Mouse (Mus musculus): ENCODE measurements around the gene Rhag. TPM values are rescaled to one million over a fixed set of nuclear protein-coding genes. Genes with fewer than 3 reads are reported as not detected.

Rhag gene
- polyA plus RNA-seq (2015; fragmentation: Nextera tagmentation; extraction: Ambion mirVana) = 0.67 and 1.9 TPM in 2 replicates

GRCm38 (mm10) chr17:40810934-40811333, at the start of gene Rhag:
Gene Rhag (plus strand): TSS chr17:40811126.
- Histone ChIP-seq H3K4me2 (no peak within 1 kb of the TSS), H3K4me1 (no peaks in the 10 kb centered on the region), H3K4me3 (no peak within 1 kb of the TSS), H3K27me3 (no peaks in the 10 kb centered on the region), H3K27ac (no peak within 1 kb of the TSS), H3K36me3 (no peaks in the 10 kb centered on the region), H3K9me3 (no peaks in the 10 kb centered on the region), H3K9ac (no peak within 1 kb of the TSS)
- no peak for ATAC-seq (ENCODE audit: insufficient number of reproducible peaks, low FRiP score, low TSS enrichment, low read depth)
- 69% methylated on average over 1 of the region's 1 CpGs for WGBS

- Histone ChIP-seq H3K36me3 (no peaks in the 10 kb centered on the region), H3K4me1 (no peaks in the 10 kb centered on the region), H3K4me2 (no peak overlapping the region), H3K9ac (no peak overlapping the region), H3K4me3 (no peak overlapping the region), H3K9me3 (no peaks in the 10 kb centered on the region), H3K27me3 (no peaks in the 10 kb centered on the region), H3K27ac (no peak overlapping the region)
- no peak for ATAC-seq (ENCODE audit: insufficient number of reproducible peaks, low FRiP score, low TSS enrichment, low read depth)
- WGBS = 81% methylated on average over 4 of the region's 4 CpGs
These were observed 47.3 kb upstream of the Rhag start for GRCm38 (mm10) chr17:40763662-40764061.

GRCm38 (mm10) chr17:40767120-40767519, 43.8 kb upstream of the Rhag start:
- ATAC-seq (ENCODE audit: insufficient number of reproducible peaks, low FRiP score, low TSS enrichment, low read depth) = no peak
- H3K27ac ChIP-seq = no peak overlapping the region

DNA sequence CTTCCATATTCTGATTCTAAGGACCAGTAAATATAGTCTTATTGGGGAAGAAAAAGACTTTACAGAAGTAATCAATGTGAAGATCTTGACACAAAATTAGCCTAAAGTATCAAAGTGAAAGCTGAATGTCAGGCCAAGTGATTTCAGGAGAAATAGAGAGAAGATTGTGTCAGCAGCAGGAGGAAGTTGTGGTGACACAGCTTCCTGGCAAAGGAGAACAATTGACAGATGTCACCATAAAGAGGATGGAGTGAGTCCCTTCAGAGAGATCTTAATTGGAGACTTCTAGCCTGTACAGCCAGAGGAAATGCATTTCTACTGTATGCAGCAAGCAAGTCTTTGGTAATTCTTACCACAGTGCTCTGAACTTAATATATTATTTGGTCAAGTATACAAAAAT, 21.0 kb upstream of the Rhag start:
- Histone ChIP-seq H3K9me3 (no peaks in the 10 kb centered on the region), H3K9ac (no peak overlapping the region), H3K27ac (no peak overlapping the region), H3K4me2 (no peak overlapping the region), H3K4me3 (no peak overlapping the region), H3K4me1 (no peaks in the 10 kb centered on the region), H3K27me3 (no peaks in the 10 kb centered on the region), H3K36me3 (no peaks in the 10 kb centered on the region)
- ATAC-seq (ENCODE audit: insufficient number of reproducible peaks, low FRiP score, low TSS enrichment, low read depth) = no peak

More at GRCm38 (mm10) chr17:40767120-40767519, 43.8 kb upstream of the Rhag start:
- no peaks in the 10 kb centered on the region for H3K4me1 ChIP-seq
- no peaks in the 10 kb centered on the region for H3K36me3 ChIP-seq
- no peak overlapping the region for H3K4me2 ChIP-seq
- 71% methylated on average over 1 of the region's 1 CpGs for WGBS
- no peaks in the 10 kb centered on the region for H3K27me3 ChIP-seq
- no peak overlapping the region for H3K4me3 ChIP-seq
- H3K9me3 ChIP-seq = no peaks in the 10 kb centered on the region
- H3K9ac ChIP-seq = no peak overlapping the region

- ATAC-seq (ENCODE audit: insufficient number of reproducible peaks, low FRiP score, low TSS enrichment, low read depth) = no peak
- Histone ChIP-seq H3K4me2 (no peak overlapping the region), H3K4me3 (no peak overlapping the region), H3K9ac (no peak overlapping the region), H3K27ac (no peak overlapping the region), H3K9me3 (no peaks in the 10 kb centered on the region), H3K27me3 (no peaks in the 10 kb centered on the region), H3K4me1 (no peaks in the 10 kb centered on the region), H3K36me3 (no peaks in the 10 kb centered on the region)
- WGBS = 56% methylated on average over 20 of the region's 20 CpGs
These were observed 16.7 kb upstream of the Rhag start for GRCm38 (mm10) chr17:40793921-40794854.

DNA sequence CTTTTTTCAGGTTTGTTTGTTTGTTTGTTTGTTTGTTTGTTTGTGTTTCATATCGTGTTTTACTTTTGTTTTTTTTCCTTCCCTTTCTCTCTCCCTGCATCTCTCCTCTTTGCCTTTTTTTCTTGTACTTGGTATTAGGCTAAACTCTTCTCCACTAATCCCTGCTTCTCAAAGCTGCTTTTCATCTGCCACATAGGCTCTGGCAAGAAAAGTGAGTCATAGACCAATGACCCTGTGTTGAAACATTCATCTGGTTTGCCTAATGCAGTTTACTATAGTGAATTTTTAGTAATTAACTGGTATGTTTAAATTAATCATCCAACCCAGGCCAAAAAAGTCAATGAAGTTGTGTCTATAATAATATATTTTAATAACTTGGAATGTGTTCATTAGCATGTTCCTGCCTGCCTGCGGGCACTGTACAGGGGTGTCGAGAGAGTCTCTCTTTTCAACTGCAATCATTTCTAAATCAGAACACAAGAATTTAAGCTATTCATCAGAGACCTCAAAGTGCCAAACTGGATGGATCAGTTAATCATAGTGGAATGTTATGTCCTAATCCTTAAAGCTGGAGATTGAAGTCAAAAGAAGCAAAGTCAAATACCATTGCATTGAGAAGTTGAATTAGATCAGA, 8.1 kb upstream of the Rhag start:
- no peaks in the 10 kb centered on the region for H3K4me1 ChIP-seq
- no peaks in the 10 kb centered on the region for H3K36me3 ChIP-seq
- WGBS = 75% methylated on average over 3 of the region's 3 CpGs
- no peaks in the 10 kb centered on the region for H3K27me3 ChIP-seq
- ATAC-seq (ENCODE audit: insufficient number of reproducible peaks, low FRiP score, low TSS enrichment, low read depth) = no peak
- H3K9ac ChIP-seq = no peak overlapping the region
- no peak overlapping the region for H3K4me3 ChIP-seq
- no peak overlapping the region for H3K27ac ChIP-seq
- H3K4me2 ChIP-seq = no peak overlapping the region
- H3K9me3 ChIP-seq = no peaks in the 10 kb centered on the region

DNA sequence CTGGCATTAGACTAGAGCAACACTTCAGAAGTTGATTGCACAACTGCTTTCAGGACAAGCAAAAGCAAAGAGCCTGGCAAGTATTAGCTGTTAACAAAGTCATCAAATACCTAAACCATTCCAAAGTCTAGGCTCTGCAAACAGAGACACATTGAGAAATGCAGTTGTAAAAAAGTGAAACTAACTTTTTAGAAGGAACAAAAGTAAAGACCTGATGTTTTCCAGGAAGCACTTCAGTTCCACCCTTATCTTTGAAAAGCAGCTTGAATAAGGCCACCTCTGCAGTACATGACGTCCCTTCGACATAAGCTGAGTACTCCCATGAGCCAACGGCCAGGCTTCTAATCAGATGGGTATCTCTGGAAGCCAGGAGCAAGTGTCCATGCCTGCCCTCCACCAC, 4.4 kb upstream of the Rhag start:
- WGBS = 36% methylated on average over 3 of the region's 3 CpGs

GRCm38 (mm10) chr17:40806953-40807572, 3.9 kb upstream of the Rhag start, which contains the start of gene Crisp2:
Gene Crisp2 (minus strand): TSS chr17:40807003.
- H3K9ac ChIP-seq = no peak within 1 kb of the TSS
- no peaks in the 10 kb centered on the region for H3K36me3 ChIP-seq
- H3K4me1 ChIP-seq = no peaks in the 10 kb centered on the region
- 21% methylated on average over 2 of the region's 2 CpGs for WGBS
- H3K4me2 ChIP-seq = no peak within 1 kb of the TSS
- no peak within 1 kb of the TSS for H3K27ac ChIP-seq
- no peaks in the 10 kb centered on the region for H3K27me3 ChIP-seq
- no peak within 1 kb of the TSS for H3K4me3 ChIP-seq
- H3K9me3 ChIP-seq = no peaks in the 10 kb centered on the region
- ATAC-seq (ENCODE audit: insufficient number of reproducible peaks, low FRiP score, low TSS enrichment, low read depth) = no peak

More for the DNA sequence above, 4.4 kb upstream of the Rhag start:
- H3K36me3 ChIP-seq = no peaks in the 10 kb centered on the region
- no peaks in the 10 kb centered on the region for H3K4me1 ChIP-seq
- no peak overlapping the region for H3K27ac ChIP-seq
- H3K9ac ChIP-seq = no peak overlapping the region
- no peak overlapping the region for H3K4me3 ChIP-seq
- H3K27me3 ChIP-seq = no peaks in the 10 kb centered on the region
- no peaks in the 10 kb centered on the region for H3K9me3 ChIP-seq
- no peak for ATAC-seq (ENCODE audit: insufficient number of reproducible peaks, low FRiP score, low TSS enrichment, low read depth)
- no peak overlapping the region for H3K4me2 ChIP-seq

GRCm38 (mm10) chr17:40808071-40808470, 2.9 kb upstream of the Rhag start:
- Histone ChIP-seq H3K9ac (no peak overlapping the region), H3K4me1 (no peaks in the 10 kb centered on the region), H3K9me3 (no peaks in the 10 kb centered on the region), H3K4me2 (no peak overlapping the region), H3K27ac (no peak overlapping the region), H3K27me3 (no peaks in the 10 kb centered on the region), H3K36me3 (no peaks in the 10 kb centered on the region), H3K4me3 (no peak overlapping the region)
- no peak for ATAC-seq (ENCODE audit: insufficient number of reproducible peaks, low FRiP score, low TSS enrichment, low read depth)

- H3K4me1 ChIP-seq = no peaks in the 10 kb centered on the region
- no peak overlapping the region for H3K27ac ChIP-seq
- ATAC-seq (ENCODE audit: insufficient number of reproducible peaks, low FRiP score, low TSS enrichment, low read depth) = no peak
- H3K4me2 ChIP-seq = no peak overlapping the region
- H3K9ac ChIP-seq = no peak overlapping the region
- 77% methylated on average over 1 of the region's 1 CpGs for WGBS
- H3K27me3 ChIP-seq = no peaks in the 10 kb centered on the region
- H3K9me3 ChIP-seq = no peaks in the 10 kb centered on the region
- H3K36me3 ChIP-seq = no peaks in the 10 kb centered on the region
- H3K4me3 ChIP-seq = no peak overlapping the region
These were observed 634 bp downstream of the Rhag start for GRCm38 (mm10) chr17:40811560-40811959.

DNA sequence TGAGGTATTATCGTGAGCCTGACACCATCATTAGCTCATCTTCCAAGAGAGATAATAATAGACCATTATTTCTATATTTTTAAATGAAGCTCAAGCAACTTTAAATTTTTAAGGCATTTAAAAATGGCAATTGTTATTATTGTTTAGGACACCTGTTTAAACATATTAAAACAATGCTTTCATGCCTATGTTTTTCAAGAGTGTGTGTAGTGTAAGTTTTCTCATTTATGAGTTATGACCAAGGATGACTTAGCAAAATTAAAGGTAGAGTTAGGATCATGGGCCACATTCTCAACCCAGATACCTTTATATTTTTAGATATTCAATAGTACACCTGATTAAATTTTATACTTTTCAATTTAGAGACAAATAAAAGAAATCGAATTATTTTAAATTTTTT, 1.3 kb downstream of the Rhag start:
- Histone ChIP-seq H3K4me1 (no peaks in the 10 kb centered on the region), H3K4me3 (no peak overlapping the region), H3K27me3 (no peaks in the 10 kb centered on the region), H3K4me2 (no peak overlapping the region), H3K9ac (no peak overlapping the region), H3K27ac (no peak overlapping the region), H3K36me3 (no peaks in the 10 kb centered on the region), H3K9me3 (no peaks in the 10 kb centered on the region)
- WGBS = 72% methylated on average over 2 of the region's 2 CpGs
- no peak for ATAC-seq (ENCODE audit: insufficient number of reproducible peaks, low FRiP score, low TSS enrichment, low read depth)

DNA sequence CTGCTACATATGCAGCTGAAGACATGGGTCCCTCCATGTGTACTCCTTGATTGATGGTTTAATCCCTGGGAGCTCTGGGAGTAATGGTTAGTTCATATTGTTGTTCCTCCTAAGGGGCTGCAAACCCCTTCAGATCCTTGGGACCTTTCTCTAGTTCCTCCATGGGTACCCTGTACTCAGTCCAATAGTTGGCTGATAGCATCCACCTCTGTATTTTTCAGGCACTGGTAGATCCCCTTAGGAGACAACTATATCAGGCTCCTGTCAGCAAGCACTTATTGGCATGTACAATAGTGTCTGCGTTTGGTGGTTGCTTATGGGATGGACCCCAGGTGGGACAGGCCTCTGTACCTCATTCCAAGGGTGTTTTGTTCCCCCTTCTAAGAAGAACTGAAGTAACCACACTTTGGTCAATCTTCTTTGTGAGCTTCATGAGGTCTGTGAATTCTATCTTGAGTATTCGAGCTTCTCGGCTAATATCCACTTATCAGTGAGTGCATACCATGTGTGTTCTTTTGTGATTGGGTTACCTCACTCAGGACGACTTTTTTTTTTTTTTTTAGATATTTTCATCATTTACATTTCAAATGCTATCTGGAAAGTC, 6.5 kb downstream of the Rhag start:
- no peaks in the 10 kb centered on the region for H3K9me3 ChIP-seq
- H3K9ac ChIP-seq = no peak overlapping the region
- no peak overlapping the region for H3K27ac ChIP-seq
- no peaks in the 10 kb centered on the region for H3K4me1 ChIP-seq
- no peak for ATAC-seq (ENCODE audit: insufficient number of reproducible peaks, low FRiP score, low TSS enrichment, low read depth)
- H3K4me2 ChIP-seq = no peak overlapping the region
- H3K4me3 ChIP-seq = no peak overlapping the region
- H3K27me3 ChIP-seq = no peaks in the 10 kb centered on the region
- WGBS = 77% methylated on average over 4 of the region's 4 CpGs
- no peaks in the 10 kb centered on the region for H3K36me3 ChIP-seq
